Mouse (Mus musculus) embryonic facial prominence, embryonic 14.5 days (tissue): ENCODE measurements at regions not wholly inside any gene's neighbourhood (a gene's known extent, or its start where the extent isn't known, plus 50 kb on each side); places are given as distances from the start of the nearest gene placed in this dataset.
A peak's percentile ranks its signal among the peaks of the same experiment; 100 is the strongest.

Experiments used
- ATAC-seq: fragments of 200-750 bp; cut with Nextera tagmentation; 2 replicates; pipeline ENCODE4 v1.8.0; 2017; ENCODE audit warnings: low read depth, moderate number of reproducible peaks, moderate TSS enrichment
- DNase-seq: peaks from one replicate; pipeline ENCODE4 v3.0.0-alpha.2; 2015; ENCODE audit warnings: low spot score
- H3K27ac ChIP-seq: fragments of 300-500 bp; sonication (generic); replicated peaks from 2 replicates; pipeline ENCODE4 v1.5.1; 2014; ENCODE audit warnings: low read depth, mild to moderate bottlenecking, low read length, moderate library complexity
- H3K27me3 ChIP-seq: fragments of 300-500 bp; sonication (generic); replicated peaks from 2 replicates; pipeline ENCODE4 v1.6.1; 2014; ENCODE audit warnings: low read length; ENCODE audit not compliant: control insufficient read depth, insufficient read depth
- H3K36me3 ChIP-seq: fragments of 300-500 bp; sonication (generic); 2 replicates; pipeline ENCODE4 v1.6.1; 2014; ENCODE audit warnings: low read length, mixed read lengths; ENCODE audit not compliant: control insufficient read depth, insufficient read depth
- H3K4me1 ChIP-seq: fragments of 300-500 bp; sonication (generic); 2 replicates; pipeline ENCODE4 v1.6.1; 2014; ENCODE audit warnings: antibody characterized with exemption, low read length; ENCODE audit not compliant: control insufficient read depth, insufficient read depth
- H3K4me2 ChIP-seq: fragments of 300-500 bp; sonication (generic); 2 replicates; pipeline ENCODE4 v1.6.1; 2014; ENCODE audit warnings: low read depth, mild to moderate bottlenecking, low read length, moderate library complexity, mixed read lengths
- H3K4me3 ChIP-seq: fragments of 300-500 bp; sonication (generic); 2 replicates; pipeline ENCODE4 v1.5.1; 2014; ENCODE audit warnings: low read depth, mild to moderate bottlenecking, low read length
- H3K9ac ChIP-seq: fragments of 300-500 bp; sonication (generic); 2 replicates; pipeline ENCODE4 v1.6.1; 2014; ENCODE audit warnings: low read depth, mild to moderate bottlenecking, low read length, moderate library complexity, mixed read lengths
- H3K9me3 ChIP-seq: fragments of 300-500 bp; sonication (generic); 2 replicates; pipeline ENCODE4 v1.6.1; 2016; ENCODE audit warnings: low read length; ENCODE audit not compliant: control insufficient read depth
- WGBS: fragments of 180-500 bp; shearing (Covaris S2); extraction: QIAGEN DNeasy Blood & Tissue Kit; methylation state at CpG from one replicate; pipeline ENCODE4 v1.1.7; 2014; 5-methylcytosine and 5-hydroxymethylcytosine counted together

DNA sequence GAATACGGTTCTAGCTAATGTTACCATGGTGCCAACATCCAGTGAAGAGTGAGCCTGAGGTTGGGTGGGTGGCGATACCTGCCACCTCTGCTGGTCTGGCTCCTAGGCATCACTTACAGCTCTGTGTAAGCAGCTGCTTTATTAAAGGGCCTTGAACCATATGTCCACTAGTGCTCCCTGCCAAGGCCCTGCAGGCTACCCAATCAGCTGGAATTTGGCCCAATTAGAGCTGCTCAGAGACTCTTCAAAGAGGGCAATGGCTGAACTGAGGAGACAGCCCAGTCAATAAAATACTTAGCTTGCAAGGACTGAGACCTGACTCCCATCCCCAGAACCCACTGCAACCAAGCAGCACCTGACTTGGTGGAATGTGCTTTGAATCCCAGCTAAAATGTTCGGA is 270.9 kb upstream of the Stt3b start:
- H3K9ac ChIP-seq = no peak overlapping the region
- H3K4me1 ChIP-seq = no peaks in the 10 kb centered on the region
- H3K4me2 ChIP-seq = no peak overlapping the region
- H3K9me3 ChIP-seq = peaks cover 5% of the 10 kb centered on the region; the same call in 1 of the 2 replicates
- WGBS = 76% methylated on average over 3 of the region's 3 CpGs
- ATAC-seq (no peak), DNase-seq (no peak)
- H3K27ac ChIP-seq = no peak overlapping the region
- H3K27me3 ChIP-seq = no peaks in the 10 kb centered on the region
- H3K36me3 ChIP-seq = no peaks in the 10 kb centered on the region
- no peak overlapping the region for H3K4me3 ChIP-seq

DNA sequence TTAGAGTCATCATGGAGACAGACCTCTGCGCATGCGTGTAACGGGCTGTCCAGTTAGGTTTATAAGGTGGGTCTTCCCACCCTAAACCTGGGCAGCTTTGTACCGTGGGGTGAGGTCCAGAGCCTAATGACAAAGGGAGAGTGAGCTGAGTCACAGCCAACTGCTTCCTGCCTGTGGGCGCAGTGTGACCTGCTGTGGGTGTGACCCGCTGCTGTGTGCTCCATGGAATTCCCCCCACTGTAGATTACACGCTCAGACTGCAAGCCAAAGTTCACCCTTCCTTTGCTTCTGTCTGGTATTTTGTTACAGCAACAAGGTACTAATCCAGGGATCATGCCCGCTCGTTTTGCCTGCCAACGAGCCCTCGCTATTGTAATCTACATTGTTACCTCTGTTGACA is 273.3 kb upstream of the Stt3b start:
- Histone ChIP-seq H3K4me1 (no peaks in the 10 kb centered on the region), H3K9me3 (no peaks in the 10 kb centered on the region), H3K27ac (no peak overlapping the region), H3K9ac (no peak overlapping the region), H3K27me3 (no peaks in the 10 kb centered on the region), H3K4me3 (no peak overlapping the region), H3K4me2 (no peak overlapping the region), H3K36me3 (no peaks in the 10 kb centered on the region)
- DNase-seq (no peak), ATAC-seq (no peak)
- whole genome bisulfite sequencing = 87% methylated on average over 11 of the region's 11 CpGs

DNA sequence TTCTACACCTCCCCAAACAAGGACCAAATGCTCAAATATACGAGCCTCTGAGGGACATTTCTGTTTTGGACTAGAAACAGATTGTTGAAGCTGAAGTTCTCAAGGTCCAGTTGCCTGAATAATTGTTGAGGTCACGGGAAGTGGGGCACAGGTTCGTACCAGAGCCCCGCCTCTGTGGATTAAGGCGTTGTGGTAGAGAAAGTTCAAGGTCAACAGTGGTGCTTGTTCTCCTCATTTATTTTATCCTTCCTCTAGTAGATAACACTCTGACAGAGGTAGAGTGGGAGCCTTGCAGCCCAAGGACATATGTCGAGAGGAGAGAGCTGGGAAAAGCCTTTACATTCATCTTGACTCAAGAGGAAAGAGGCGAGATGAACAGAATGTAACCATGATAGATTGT is 274.7 kb upstream of the Stt3b start:
- DNase-seq = no peak
- Histone ChIP-seq H3K27ac (no peak overlapping the region), H3K27me3 (no peaks in the 10 kb centered on the region), H3K36me3 (no peaks in the 10 kb centered on the region), H3K4me2 (no peak overlapping the region), H3K4me3 (no peak overlapping the region), H3K9ac (no peak overlapping the region), H3K4me1 (no peaks in the 10 kb centered on the region), H3K9me3 (no peaks in the 10 kb centered on the region)
- ATAC-seq = no peak
- 91% methylated on average over 7 of the region's 7 CpGs for WGBS

- DNase-seq (no peak), ATAC-seq (no peak)
- Histone ChIP-seq H3K4me1 (no peaks in the 10 kb centered on the region), H3K4me2 (no peak overlapping the region), H3K36me3 (no peaks in the 10 kb centered on the region), H3K27ac (no peak overlapping the region), H3K4me3 (no peak overlapping the region), H3K27me3 (no peaks in the 10 kb centered on the region), H3K9ac (no peak overlapping the region), H3K9me3 (no peaks in the 10 kb centered on the region)
- 79% methylated on average over 5 of the region's 5 CpGs for WGBS
Measured at GRCm38 (mm10) chr9:115592466-115592865, 282.2 kb upstream of the Stt3b start.

GRCm38 (mm10) chr9:115600228-115600627 is 290.0 kb upstream of the Stt3b start:
- WGBS = 81% methylated on average over 9 of the region's 9 CpGs
- ATAC-seq = no peak

DNA sequence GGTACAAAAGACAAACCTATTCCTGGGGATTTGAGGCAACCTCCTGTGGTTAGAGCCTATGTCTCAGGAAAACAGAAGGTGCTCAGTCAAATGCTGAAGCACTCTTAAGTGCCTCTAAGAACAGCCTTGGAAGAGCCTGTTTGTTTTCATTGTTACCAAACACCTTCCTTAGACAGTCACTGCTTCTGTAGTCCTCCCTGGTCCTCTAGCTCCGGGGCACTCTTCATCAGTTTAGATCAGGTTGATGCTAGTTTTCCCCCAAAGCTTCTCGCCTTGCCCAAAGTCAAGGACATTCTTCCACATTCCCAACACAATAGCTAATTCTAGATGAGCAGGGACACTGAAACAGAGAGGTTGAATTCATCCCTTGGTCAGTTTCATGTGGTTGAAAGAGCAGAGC is 290.6 kb upstream of the Stt3b start:
- ATAC-seq = no peak
- WGBS = 65% methylated on average over 2 of the region's 2 CpGs
- DNase-seq = no peak

More at GRCm38 (mm10) chr9:115600228-115600627, 290.0 kb upstream of the Stt3b start:
- DNase-seq = no peak
- H3K9ac ChIP-seq = no peak overlapping the region
- no peaks in the 10 kb centered on the region for H3K9me3 ChIP-seq
- H3K27ac ChIP-seq = no peak overlapping the region
- H3K4me3 ChIP-seq = no peak overlapping the region
- no peaks in the 10 kb centered on the region for H3K36me3 ChIP-seq
- H3K4me2 ChIP-seq = no peak overlapping the region
- H3K4me1 ChIP-seq = no peaks in the 10 kb centered on the region
- no peaks in the 10 kb centered on the region for H3K27me3 ChIP-seq

DNA sequence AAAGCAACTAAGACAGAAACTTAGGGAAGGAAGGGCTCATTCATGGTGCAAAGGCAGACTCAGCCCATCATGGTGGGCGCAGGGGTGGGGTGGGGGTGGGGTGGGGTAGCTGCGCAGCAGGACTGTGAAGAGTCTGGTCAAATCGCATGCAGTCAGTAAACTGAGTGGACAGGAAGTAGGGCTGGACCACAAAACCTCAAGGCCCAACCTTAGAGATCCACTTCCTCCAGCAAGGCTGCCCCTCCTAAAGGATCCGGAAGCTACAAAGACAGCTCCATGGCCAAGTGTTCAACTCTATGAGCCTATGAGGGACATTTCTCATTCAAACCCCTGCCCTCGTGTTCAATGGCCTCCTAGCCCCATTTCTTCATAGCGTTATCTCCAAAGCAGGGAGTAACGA is 292.6 kb upstream of the Stt3b start:
- Histone ChIP-seq H3K27ac (no peak overlapping the region), H3K4me3 (no peak overlapping the region), H3K9ac (no peak overlapping the region), H3K4me2 (no peak overlapping the region), H3K4me1 (no peaks in the 10 kb centered on the region), H3K27me3 (no peaks in the 10 kb centered on the region), H3K9me3 (peaks cover 7% of the 10 kb centered on the region), H3K36me3 (no peaks in the 10 kb centered on the region)
- 90% methylated on average over 7 of the region's 7 CpGs for WGBS
- ATAC-seq (no peak), DNase-seq (no peak)

More for the DNA sequence above, 290.6 kb upstream of the Stt3b start:
- H3K36me3 ChIP-seq = no peaks in the 10 kb centered on the region
- no peaks in the 10 kb centered on the region for H3K27me3 ChIP-seq
- H3K27ac ChIP-seq = no peak overlapping the region
- peaks cover under 1% of the 10 kb centered on the region for H3K9me3 ChIP-seq
- no peak overlapping the region for H3K4me2 ChIP-seq
- no peak overlapping the region for H3K9ac ChIP-seq
- H3K4me3 ChIP-seq = no peak overlapping the region
- no peaks in the 10 kb centered on the region for H3K4me1 ChIP-seq

DNA sequence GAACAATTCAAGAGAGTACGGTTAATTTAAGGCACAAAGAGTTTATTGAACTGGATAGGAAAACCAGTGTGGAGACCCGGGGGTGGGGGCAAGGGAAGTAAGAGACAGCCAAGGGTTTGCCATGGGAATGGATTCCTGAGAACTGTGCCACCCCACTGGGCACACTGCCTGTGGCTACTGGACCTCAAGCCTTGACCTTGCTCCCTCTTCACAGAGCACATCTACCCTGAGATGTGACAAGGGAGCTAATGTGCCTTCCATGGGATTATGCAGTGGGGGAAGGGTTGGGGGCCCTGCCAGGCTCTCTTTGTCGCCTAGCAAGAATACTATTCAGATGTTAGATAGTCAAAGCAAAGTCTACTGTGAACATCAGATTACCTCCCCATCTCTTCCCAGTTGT is 294.2 kb upstream of the Stt3b start:
- peaks cover 7% of the 10 kb centered on the region for H3K9me3 ChIP-seq
- no peak overlapping the region for H3K4me2 ChIP-seq
- no peaks in the 10 kb centered on the region for H3K4me1 ChIP-seq
- peak; percentile 62; the same call in 1 of the 2 replicates for ATAC-seq
- no peak overlapping the region for H3K27ac ChIP-seq
- H3K27me3 ChIP-seq = no peaks in the 10 kb centered on the region
- DNase-seq = no peak
- 73% methylated on average over 3 of the region's 3 CpGs for WGBS
- no peak overlapping the region for H3K4me3 ChIP-seq
- H3K36me3 ChIP-seq = no peaks in the 10 kb centered on the region
- no peak overlapping the region for H3K9ac ChIP-seq

- no peak overlapping the region for H3K9ac ChIP-seq
- H3K4me3 ChIP-seq = no peak overlapping the region
- 72% methylated on average over 14 of the region's 14 CpGs for WGBS
- H3K4me2 ChIP-seq = no peak overlapping the region
- ATAC-seq (peak; percentile 47; the same call in 1 of the 2 replicates), DNase-seq (peak; percentile 38)
- no peaks in the 10 kb centered on the region for H3K27me3 ChIP-seq
- H3K9me3 ChIP-seq = peaks cover 7% of the 10 kb centered on the region
- no peaks in the 10 kb centered on the region for H3K36me3 ChIP-seq
- no peaks in the 10 kb centered on the region for H3K4me1 ChIP-seq
- no peak overlapping the region for H3K27ac ChIP-seq
Measured at GRCm38 (mm10) chr9:115604968-115605682, 294.9 kb upstream of the Stt3b start.
